Mouse (Mus musculus): ENCODE data around the gene Tecpr2.

DNA sequence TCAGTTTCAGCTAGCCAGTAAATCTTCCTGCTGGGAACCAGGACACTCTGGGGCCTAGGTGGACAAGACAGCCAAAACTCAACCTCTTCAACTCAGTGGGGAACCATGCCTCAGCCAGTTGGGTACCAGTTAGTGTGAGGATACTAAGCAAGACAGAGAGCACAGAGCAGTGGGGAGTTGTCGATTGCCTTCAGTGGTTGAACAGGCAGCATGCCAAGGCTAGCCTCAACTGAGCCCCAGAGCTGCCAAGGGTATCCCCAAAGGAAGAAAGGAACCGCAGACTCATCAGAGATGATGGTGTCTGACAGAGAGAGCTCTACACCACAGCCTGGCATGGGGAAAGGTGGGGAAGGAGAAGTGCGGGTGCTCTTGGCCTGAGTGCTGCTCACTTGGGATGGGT, 51.8 kb downstream of the Tecpr2 start:
- TF ChIP-seq CTCF (conservative IDR thresholded peaks at IDR 0.05 in 1 of 2, IDR thresholded peaks at IDR 0.05 in 1 of 2; ENCODE audit: low read depth in 2 of 2, low read length in 2 of 2) = no peak
- TF ChIP-seq SIN3A (IDR thresholded peaks at IDR 0.05; ENCODE audit: low read length) = no peak
- no peak for TF ChIP-seq ETS1 (conservative IDR thresholded peaks at IDR 0.05; ENCODE audit: low read depth, low read length)
- no peak for TF ChIP-seq POLR2A (IDR thresholded peaks at IDR 0.05; ENCODE audit: low read depth, low read length)
- no peak for TF ChIP-seq TCF12 (IDR thresholded peaks at IDR 0.05; ENCODE audit: low read depth, low read length)
- no peak for TF ChIP-seq EP300 (IDR thresholded peaks at IDR 0.05; ENCODE audit: low read length)
- no peak for TF ChIP-seq TBP (conservative IDR thresholded peaks at IDR 0.05; ENCODE audit: low read depth, low read length)
- TF ChIP-seq ZNF384 (IDR thresholded peaks at IDR 0.05; ENCODE audit: low read depth, low read length) = no peak

Data from CH12.LX (cell line).